Mouse (Mus musculus): Measurements from ENCODE around the gene Ptpa.

The Ptpa gene

DNA sequence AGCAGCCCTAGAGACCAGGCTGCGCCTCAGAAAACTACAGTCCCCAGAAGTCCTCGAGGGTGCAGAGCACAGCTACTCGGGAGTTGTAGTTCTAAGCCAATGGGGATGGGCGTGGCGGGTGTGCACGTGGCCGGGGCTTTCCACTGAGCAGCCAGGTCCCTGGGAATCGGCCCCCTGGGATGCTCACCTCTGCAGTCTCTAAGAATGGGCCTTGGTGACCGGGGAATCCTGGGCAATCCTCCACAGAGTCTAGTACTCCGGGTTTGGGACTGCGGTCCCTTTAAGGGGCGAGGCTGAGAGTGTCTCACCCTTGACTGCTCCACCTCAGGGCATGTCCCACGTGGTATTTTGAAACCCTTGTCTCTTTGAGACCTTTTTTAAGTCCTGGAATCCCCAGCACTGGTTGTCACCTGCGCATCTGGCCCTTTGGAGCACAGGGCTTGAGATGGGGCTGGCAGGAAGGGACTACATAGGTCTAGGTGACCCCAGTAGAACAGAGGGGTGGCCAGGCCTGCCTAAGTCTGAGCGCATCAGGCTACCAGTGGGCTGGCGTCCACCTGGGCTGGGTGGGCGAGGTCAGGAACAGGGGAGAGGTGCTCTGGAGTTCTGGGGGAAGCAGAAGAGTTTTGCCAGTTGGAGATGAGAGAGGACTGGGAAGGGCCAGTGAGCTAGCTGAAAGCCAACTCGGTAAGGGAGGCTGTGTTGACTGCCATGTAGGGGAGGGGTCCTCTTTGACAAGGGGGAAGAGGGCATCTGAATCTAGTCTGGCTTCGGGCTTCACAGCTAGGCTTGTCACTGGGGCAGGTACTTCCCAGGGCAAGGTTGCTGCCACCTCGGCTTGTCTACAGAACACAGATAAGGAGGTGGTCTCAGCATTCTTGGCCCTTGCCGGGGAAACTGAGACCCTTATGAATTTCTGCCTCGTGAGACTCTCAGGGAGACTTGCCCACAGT lies 80.3 kb downstream of the Ptpa start:
- in situ Hi-C loops (cut with MseI, MboI) = no loop called here

Measured in mouse trophoblast stem cell (cell line).